Mouse (Mus musculus) midbrain, embryonic 15.5 days (tissue): ENCODE results near the gene Clpb. TPM values are rescaled to one million over a fixed set of nuclear protein-coding genes. Genes with fewer than 3 reads are reported as not detected.

Experiments used
- ATAC-seq: fragments of 200-750 bp; cut with Nextera tagmentation; replicated peaks from 2 replicates; pipeline ENCODE4 v1.8.0; 2017; ENCODE audit warnings: moderate TSS enrichment
- H3K27ac ChIP-seq: fragments of 300-500 bp; sonication (generic); 2 replicates; pipeline ENCODE4 v1.5.1; 2015; ENCODE audit warnings: mild to moderate bottlenecking, inconsistent platforms
- H3K27me3 ChIP-seq: fragments of 300-500 bp; sonication (generic); replicated peaks from 2 replicates; pipeline ENCODE4 v1.6.1; 2015; ENCODE audit warnings: inconsistent platforms
- H3K36me3 ChIP-seq: fragments of 300-500 bp; sonication (generic); replicated peaks from 2 replicates; pipeline ENCODE4 v1.6.1; 2015; ENCODE audit warnings: inconsistent platforms
- H3K4me1 ChIP-seq: fragments of 300-500 bp; sonication (generic); 2 replicates; pipeline ENCODE4 v1.6.1; 2015; ENCODE audit warnings: inconsistent platforms
- H3K4me2 ChIP-seq: fragments of 300-500 bp; sonication (generic); 2 replicates; pipeline ENCODE4 v1.6.1; 2015; ENCODE audit warnings: inconsistent platforms, mild to moderate bottlenecking, moderate library complexity
- H3K4me3 ChIP-seq: fragments of 300-500 bp; sonication (generic); 2 replicates; pipeline ENCODE4 v1.5.1; 2015; ENCODE audit warnings: mild to moderate bottlenecking, inconsistent platforms
- H3K9ac ChIP-seq: fragments of 300-500 bp; sonication (generic); 2 replicates; pipeline ENCODE4 v1.6.1; 2015; ENCODE audit warnings: mild to moderate bottlenecking, inconsistent platforms
- H3K9me3 ChIP-seq: fragments of 300-500 bp; sonication (generic); 2 replicates; pipeline ENCODE4 v1.6.1; 2016; ENCODE audit warnings: inconsistent platforms
- WGBS: fragments of 180-500 bp; shearing (Covaris S2); methylation state at CpG from one replicate; pipeline ENCODE4 v1.1.7; 2015; ENCODE audit warnings: mixed read lengths; 5-methylcytosine and 5-hydroxymethylcytosine counted together
- polyA plus RNA-seq: library from polyadenylated mRNA; unstranded; fragments of >200 nt; fragmentation: Nextera tagmentation; extraction: Ambion mirVana; gene quantifications from 2 replicates; pipeline ENCODE4 v1.2.1, GENCODE M21; 2015

Clpb gene
- polyA plus RNA-seq, 1 experiment from 2014 or later, result 40.6 TPM

DNA sequence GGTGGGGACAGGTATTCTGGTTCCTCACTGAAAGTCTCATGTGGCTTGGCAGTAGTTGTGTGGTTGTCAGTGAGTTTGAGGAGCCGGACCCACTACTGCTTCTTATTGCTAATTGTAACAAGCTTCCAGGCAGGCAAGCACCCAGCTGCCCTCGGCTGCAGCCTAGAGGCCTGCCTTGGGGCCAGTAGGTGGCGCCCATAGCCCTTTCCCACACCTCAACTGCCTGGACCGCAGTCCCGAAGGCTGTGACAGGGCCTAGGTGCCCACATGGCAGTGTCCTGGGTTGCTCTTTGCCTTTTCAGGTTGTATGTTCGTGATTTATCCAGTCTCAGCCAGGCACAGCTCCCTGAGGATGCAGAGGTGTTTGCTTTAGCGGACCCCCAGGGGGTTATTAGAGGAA is 16.2 kb downstream of the Clpb start:
- Histone ChIP-seq H3K4me3 (no peak overlapping the region), H3K9me3 (no peaks in the 10 kb centered on the region), H3K4me2 (no peak overlapping the region), H3K9ac (no peak overlapping the region), H3K36me3 (no peaks in the 10 kb centered on the region), H3K4me1 (peaks cover 37% of the 10 kb centered on the region), H3K27me3 (no peaks in the 10 kb centered on the region), H3K27ac (no peak overlapping the region)
- ATAC-seq, result peak; percentile 81; the same call in 1 of the 2 replicates
- 15% methylated on average over 7 of the region's 7 CpGs for WGBS

- Histone ChIP-seq H3K4me2 (no peak overlapping the region), H3K27ac (no peak overlapping the region), H3K9me3 (no peaks in the 10 kb centered on the region), H3K36me3 (no peaks in the 10 kb centered on the region), H3K4me1 (peaks cover 34% of the 10 kb centered on the region), H3K27me3 (no peaks in the 10 kb centered on the region), H3K9ac (no peak overlapping the region), H3K4me3 (no peak overlapping the region)
- ATAC-seq, result no peak
- WGBS, result 83% methylated on average over 3 of the region's 3 CpGs
Measured at GRCm38 (mm10) chr7:101680961-101681360, 17.5 kb downstream of the Clpb start.

- Histone ChIP-seq H3K4me1 (peaks cover 27% of the 10 kb centered on the region), H3K4me3 (no peak overlapping the region), H3K27ac (no peak overlapping the region), H3K36me3 (no peaks in the 10 kb centered on the region), H3K4me2 (no peak overlapping the region), H3K27me3 (no peaks in the 10 kb centered on the region), H3K9me3 (no peaks in the 10 kb centered on the region), H3K9ac (no peak overlapping the region)
- ATAC-seq, result no peak
- WGBS, result 43% methylated on average over 6 of the region's 6 CpGs
Measured at GRCm38 (mm10) chr7:101681565-101682071, 18.2 kb downstream of the Clpb start.

DNA sequence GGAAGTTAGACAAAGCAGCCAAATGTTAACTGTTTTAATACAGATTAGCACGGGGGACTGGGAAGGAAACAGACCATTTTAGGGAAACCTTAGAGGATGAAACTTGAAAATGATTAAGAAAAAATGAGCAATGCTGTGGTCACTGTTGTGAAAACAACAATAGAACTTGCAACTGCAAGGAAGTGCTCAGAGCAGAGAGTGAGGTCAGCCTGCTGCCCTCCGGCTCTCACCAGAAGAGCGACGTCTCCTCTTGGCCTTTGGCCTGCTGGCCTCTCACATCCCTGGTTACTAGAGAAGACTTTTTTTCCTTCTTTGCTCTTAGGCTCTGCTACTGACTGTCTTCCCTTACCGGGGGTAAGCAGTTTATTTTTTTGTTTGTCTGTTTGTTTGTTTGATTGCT is 19.5 kb downstream of the Clpb start:
- peaks cover 21% of the 10 kb centered on the region for H3K4me1 ChIP-seq
- no peaks in the 10 kb centered on the region for H3K9me3 ChIP-seq
- H3K36me3 ChIP-seq, result no peaks in the 10 kb centered on the region
- 59% methylated on average over 5 of the region's 5 CpGs for WGBS
- no peaks in the 10 kb centered on the region for H3K27me3 ChIP-seq
- no peak overlapping the region for H3K9ac ChIP-seq
- no peak overlapping the region for H3K27ac ChIP-seq
- no peak for ATAC-seq
- H3K4me3 ChIP-seq, result no peak overlapping the region
- H3K4me2 ChIP-seq, result no peak overlapping the region

DNA sequence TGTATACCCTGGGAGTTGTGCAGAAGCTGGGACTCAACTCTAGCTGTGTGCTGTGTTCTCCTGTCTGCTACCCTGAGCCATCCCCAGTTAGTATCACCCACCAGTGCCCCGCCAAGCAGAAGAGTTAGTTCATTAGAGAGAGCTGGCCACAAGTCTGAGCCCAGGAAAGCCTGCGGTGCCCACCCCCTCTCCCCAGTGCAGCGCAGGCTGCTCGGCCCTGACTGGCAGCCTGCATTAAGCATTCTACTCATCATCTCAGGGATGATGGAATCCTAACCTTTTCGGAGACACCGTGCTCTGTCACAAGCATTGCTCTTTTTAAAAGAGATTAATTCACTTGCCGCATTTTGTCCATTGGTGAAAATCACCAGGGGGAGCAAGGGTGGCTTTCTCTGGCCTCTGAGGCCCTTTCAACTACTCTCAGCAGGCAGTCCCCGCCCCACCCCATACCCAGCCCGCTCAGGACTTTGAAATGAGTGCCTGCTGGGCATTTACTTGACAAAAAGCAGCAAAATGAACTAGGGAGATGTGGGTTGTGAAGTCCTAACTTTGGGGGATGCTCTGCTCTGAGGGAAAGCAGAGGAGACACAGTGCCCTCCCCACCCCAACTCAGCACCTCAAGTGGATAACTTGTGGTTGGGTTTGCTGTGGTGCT is 20.7 kb downstream of the Clpb start:
- Histone ChIP-seq H3K4me2 (no peak overlapping the region), H3K27me3 (no peaks in the 10 kb centered on the region), H3K9me3 (no peaks in the 10 kb centered on the region), H3K27ac (no peak overlapping the region), H3K4me3 (no peak overlapping the region), H3K9ac (no peak overlapping the region), H3K4me1 (peaks cover 21% of the 10 kb centered on the region), H3K36me3 (no peaks in the 10 kb centered on the region)
- ATAC-seq, result peak; percentile 74
- 12% methylated on average over 9 of the region's 9 CpGs for WGBS

GRCm38 (mm10) chr7:101684671-101685070 is 21.2 kb downstream of the Clpb start:
- no peak overlapping the region for H3K4me3 ChIP-seq
- peaks cover 18% of the 10 kb centered on the region for H3K4me1 ChIP-seq
- no peak overlapping the region for H3K27ac ChIP-seq
- 0 out of 2 replicates have a peak, but pooled peaks have one; percentile 15 for ATAC-seq
- WGBS, result 41% methylated on average over 3 of the region's 3 CpGs
- no peaks in the 10 kb centered on the region for H3K36me3 ChIP-seq
- H3K4me2 ChIP-seq, result no peak overlapping the region
- H3K9me3 ChIP-seq, result no peaks in the 10 kb centered on the region
- H3K27me3 ChIP-seq, result no peaks in the 10 kb centered on the region
- no peak overlapping the region for H3K9ac ChIP-seq

DNA sequence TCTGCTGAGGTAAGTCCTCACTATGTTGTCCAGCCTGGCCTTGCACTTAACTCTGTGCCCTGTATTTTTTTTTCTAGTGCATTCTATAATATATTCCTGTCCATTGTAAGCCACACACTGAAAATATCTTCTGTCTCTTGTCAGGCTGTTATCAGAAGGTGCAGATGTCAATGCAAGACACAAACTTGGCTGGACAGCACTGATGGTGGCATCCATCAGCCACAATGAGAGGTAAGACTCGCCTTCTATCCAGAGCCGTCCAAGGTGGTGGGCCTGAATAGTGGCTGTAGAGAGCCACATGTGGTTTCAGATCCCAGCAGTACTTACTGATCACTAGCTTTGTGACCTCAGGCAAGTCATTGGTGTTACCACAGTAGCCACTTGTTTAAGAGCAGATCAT is 23.7 kb downstream of the Clpb start:
- H3K4me3 ChIP-seq, result no peak overlapping the region
- H3K27ac ChIP-seq, result no peak overlapping the region
- peaks cover 15% of the 10 kb centered on the region for H3K4me1 ChIP-seq
- no peaks in the 10 kb centered on the region for H3K36me3 ChIP-seq
- ATAC-seq, result no peak
- no peak overlapping the region for H3K4me2 ChIP-seq
- no peaks in the 10 kb centered on the region for H3K9me3 ChIP-seq
- 86% methylated on average over 2 of the region's 2 CpGs for WGBS
- H3K9ac ChIP-seq, result no peak overlapping the region
- H3K27me3 ChIP-seq, result no peaks in the 10 kb centered on the region

GRCm38 (mm10) chr7:101690471-101690870 is 27.0 kb downstream of the Clpb start:
- no peaks in the 10 kb centered on the region for H3K9me3 ChIP-seq
- no peaks in the 10 kb centered on the region; the same call in 1 of the 2 replicates for H3K4me1 ChIP-seq
- no peak overlapping the region for H3K4me3 ChIP-seq
- no peaks in the 10 kb centered on the region for H3K27me3 ChIP-seq
- ATAC-seq, result no peak
- H3K9ac ChIP-seq, result no peak overlapping the region
- 29% methylated on average over 2 of the region's 2 CpGs for WGBS
- H3K27ac ChIP-seq, result no peak overlapping the region
- no peak overlapping the region for H3K4me2 ChIP-seq
- H3K36me3 ChIP-seq, result no peaks in the 10 kb centered on the region

DNA sequence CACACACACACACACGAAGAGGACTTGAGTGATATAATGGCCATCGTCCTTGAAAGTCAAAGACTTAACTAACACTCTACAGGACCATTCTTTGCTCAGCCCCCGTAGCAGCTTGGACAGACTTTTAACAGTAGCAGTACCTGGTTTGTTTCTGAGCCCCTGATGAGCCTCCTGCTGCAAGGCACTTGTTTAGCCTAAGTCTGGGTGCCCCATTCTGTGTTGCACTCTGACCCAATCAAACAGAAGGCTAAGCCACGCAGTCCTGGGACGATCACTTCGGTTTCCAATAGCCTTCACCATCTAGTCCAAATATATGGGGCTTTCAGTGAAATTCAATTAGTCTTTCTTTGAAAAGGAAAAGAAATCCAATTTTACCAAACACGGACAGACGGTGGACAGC is 28.4 kb downstream of the Clpb start:
- Histone ChIP-seq H3K4me2 (no peak overlapping the region), H3K4me3 (no peak overlapping the region), H3K9ac (no peak overlapping the region), H3K4me1 (peaks cover 2% of the 10 kb centered on the region; the same call in 1 of the 2 replicates), H3K27me3 (no peaks in the 10 kb centered on the region), H3K36me3 (no peaks in the 10 kb centered on the region), H3K27ac (no peak overlapping the region), H3K9me3 (no peaks in the 10 kb centered on the region)
- WGBS, result 58% methylated on average over 8 of the region's 8 CpGs
- no peak for ATAC-seq

DNA sequence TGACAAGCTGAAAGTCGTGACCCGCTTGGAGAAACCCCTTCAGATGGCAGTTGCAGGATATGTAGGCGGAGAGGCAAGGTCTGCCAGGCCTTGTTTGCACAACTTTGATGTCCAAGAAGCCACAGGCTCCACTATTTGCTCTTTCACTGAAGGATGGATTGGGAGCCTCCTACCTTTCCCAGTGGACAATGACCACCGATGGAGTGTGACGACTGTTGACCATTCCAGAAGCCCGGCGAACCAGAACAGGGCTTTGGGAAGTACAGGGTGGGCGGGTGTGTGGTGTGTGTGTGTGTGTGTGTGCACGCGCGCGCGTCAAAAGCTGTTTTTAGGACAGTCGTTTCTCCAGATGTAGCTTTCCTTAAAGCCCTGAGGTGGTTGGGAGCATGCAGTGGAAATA is 29.0 kb downstream of the Clpb start:
- Histone ChIP-seq H3K36me3 (no peaks in the 10 kb centered on the region), H3K4me1 (peaks cover 8% of the 10 kb centered on the region; the same call in 1 of the 2 replicates), H3K4me3 (no peak overlapping the region), H3K9me3 (no peaks in the 10 kb centered on the region), H3K9ac (no peak overlapping the region), H3K4me2 (no peak overlapping the region), H3K27ac (no peak overlapping the region), H3K27me3 (no peaks in the 10 kb centered on the region)
- ATAC-seq, result no peak
- 39% methylated on average over 14 of the region's 14 CpGs for WGBS

DNA sequence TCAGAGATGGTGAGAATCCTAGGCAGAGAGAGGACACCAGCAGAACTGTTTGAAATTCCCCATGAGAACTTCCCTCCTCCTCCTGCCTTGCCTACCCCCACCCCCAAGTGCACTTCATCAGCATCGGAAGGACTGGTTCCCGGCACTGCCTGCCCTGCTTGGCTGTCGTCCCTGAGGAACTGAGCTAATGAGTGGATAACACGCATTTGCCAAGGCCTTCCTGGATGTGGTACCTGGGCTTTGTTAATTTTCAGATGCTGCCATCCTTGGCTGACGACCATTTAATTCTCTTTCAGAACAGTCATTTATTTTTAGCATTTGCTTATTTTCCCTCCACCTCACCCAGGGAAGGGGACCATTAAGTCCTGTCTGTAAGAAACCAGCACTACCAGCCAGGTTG is 32.0 kb downstream of the Clpb start:
- H3K9ac ChIP-seq, result no peak overlapping the region
- no peak overlapping the region for H3K27ac ChIP-seq
- 63% methylated on average over 5 of the region's 5 CpGs for WGBS
- H3K4me2 ChIP-seq, result no peak overlapping the region
- H3K9me3 ChIP-seq, result no peaks in the 10 kb centered on the region
- no peaks in the 10 kb centered on the region for H3K27me3 ChIP-seq
- H3K4me3 ChIP-seq, result no peak overlapping the region
- no peak for ATAC-seq
- H3K4me1 ChIP-seq, result peaks cover 8% of the 10 kb centered on the region; the same call in 1 of the 2 replicates
- no peaks in the 10 kb centered on the region for H3K36me3 ChIP-seq

- 49% methylated on average over 10 of the region's 10 CpGs for WGBS
- Histone ChIP-seq H3K4me2 (no peak overlapping the region), H3K27me3 (no peaks in the 10 kb centered on the region), H3K36me3 (no peaks in the 10 kb centered on the region), H3K9ac (no peak overlapping the region), H3K4me3 (no peak overlapping the region), H3K4me1 (peaks cover 8% of the 10 kb centered on the region; the same call in 1 of the 2 replicates), H3K27ac (no peak overlapping the region), H3K9me3 (no peaks in the 10 kb centered on the region)
- ATAC-seq, result peak; percentile 70; the same call in 1 of the 2 replicates
Measured at GRCm38 (mm10) chr7:101696931-101697723, 33.7 kb downstream of the Clpb start.
